Mouse (Mus musculus): Measurements from ENCODE around the gene Spock1.

- TF ChIP-seq CTCF (conservative IDR thresholded peaks at IDR 0.05; ENCODE audit: low read length) (no peak), POU5F1 (IDR thresholded peaks at IDR 0.05; ENCODE audit: borderline replicate concordance, low read length) (no peak), NANOG (IDR thresholded peaks at IDR 0.05; ENCODE audit: borderline replicate concordance, low read length) (no peak)
Observed at GRCm38 (mm10) chr13:57696685-57697084, 211.4 kb downstream of the Spock1 start.
